Mouse (Mus musculus) adrenal gland, adult 8-10 months (tissue): Measurements from ENCODE around the gene Jmjd8. TPM values are rescaled to one million over a fixed set of nuclear protein-coding genes. Genes with fewer than 3 reads are reported as not detected.
A peak's percentile ranks its signal among the peaks of the same experiment; 100 is the strongest.

ENCODE experiments used
- DNase-seq: peaks from one replicate; pipeline ENCODE4 v3.0.0; 2022
- total RNA-seq, 4 experiments: library from RNA; stranded (reverse); gene quantifications; 2 replicates each; pipeline ENCODE4 v1.2.4; 2022

Jmjd8 gene
- total RNA-seq, 4 experiments from 2014 or later, result 104 to 137 (median 119) TPM

DNA sequence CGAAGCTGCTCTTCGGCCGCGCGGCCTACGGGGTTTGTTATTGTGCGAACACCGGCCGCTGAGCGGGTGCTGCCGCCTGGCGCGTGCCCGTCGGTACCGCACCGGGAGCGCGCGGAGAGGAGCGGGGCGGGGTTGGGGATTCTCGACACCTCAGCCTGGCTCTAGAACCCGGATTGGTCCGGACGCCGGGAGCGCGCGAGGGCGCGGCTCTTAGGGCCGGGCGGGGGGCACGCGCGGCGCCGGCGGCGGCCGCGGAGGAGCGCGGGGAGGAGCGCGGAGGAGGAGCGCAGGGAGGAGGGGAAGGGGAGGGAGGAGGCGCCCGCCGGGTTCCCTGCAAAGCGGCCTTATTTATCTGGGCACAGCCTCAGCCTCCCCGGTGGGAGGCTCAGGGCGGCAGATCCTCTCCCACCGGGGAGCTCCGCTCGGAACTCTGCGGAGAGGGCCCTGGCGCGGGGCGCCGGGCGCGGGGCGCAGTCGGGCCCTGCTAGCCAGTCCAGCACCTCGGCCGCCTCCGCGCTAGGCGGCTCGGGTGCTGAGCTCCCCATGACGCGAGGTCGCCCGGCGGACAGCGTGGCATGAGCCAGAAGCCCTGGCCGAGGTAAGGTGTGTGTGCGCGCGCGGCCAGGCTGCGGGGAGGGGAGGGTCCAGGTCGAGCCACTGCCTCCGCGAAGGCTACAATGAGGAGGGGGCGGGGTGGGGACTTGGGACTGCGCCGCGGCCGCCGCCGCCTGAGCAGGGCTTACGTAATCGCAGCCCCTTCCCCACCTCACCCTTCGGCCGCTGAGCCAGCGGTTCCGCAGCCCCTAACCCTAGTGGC, 19.7 kb upstream of the Jmjd8 start, which contains the start of gene Fbxl16:
Gene Fbxl16, plus strand, starts transcription at position 297 of the 817 bp plus-strand sequence.
- DNase-seq, result peak; percentile 83

DNA sequence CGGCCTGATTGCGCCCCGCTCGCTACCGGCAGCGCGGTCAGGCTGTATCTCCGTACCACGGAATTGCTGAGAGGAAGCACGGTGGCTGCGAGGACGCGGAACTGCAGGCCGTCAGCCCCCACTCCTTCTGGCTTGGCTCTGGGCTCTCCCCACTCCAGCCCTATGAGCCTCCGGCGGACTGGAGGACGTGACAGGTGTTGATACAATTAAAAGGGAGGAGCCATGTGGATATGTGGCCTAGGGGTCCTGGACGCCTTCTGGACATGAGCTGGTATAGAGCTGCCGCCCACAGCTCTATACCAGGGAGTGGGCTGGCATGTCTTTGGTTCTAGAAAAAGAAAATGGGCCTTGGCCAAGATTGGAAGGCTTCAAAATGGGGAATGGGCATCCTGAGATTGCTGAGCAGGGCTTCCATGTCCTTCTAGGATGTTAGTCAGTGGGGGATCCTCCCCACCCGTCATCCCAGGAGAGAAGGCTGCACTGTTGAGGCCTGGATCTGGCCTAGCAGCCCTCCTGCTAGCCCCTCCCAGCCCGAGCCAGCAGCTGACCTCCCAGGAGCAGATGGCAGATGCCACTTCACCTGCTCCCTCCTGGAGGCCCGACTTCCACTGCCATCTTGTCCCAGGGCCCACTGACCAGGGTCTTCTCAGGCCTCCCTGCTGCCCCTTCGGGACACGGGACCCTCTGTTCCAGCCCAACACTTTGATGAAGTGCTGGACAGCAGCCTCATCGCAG, 18.9 kb upstream of the Jmjd8 start:
- no peak for DNase-seq

GRCm38 (mm10) chr17:25810890-25811289, 17.8 kb upstream of the Jmjd8 start:
- DNase-seq, result no peak

DNA sequence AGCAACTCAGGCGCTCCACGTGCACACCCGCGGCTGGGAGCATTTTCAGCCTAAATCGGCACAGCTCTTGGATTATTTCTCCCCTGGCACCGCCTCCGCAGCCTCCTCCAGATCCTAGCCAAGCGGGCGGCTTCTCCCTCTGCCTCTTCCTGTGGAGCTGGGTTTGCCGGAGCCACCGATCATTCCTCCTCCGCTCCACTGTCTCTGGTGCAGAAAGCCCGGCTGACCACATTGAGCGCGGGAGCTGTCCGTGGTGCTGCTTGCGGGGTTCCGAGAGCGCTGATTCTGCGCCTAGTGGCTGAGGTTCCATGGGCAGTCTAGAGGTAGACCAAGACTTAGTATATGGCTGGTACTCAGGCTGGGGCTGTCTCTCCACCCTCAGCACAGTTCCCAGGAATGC, 15.2 kb upstream of the Jmjd8 start:
- peak; percentile 70 for DNase-seq

GRCm38 (mm10) chr17:25817662-25818061, 11.0 kb upstream of the Jmjd8 start:
- no peak for DNase-seq

DNA sequence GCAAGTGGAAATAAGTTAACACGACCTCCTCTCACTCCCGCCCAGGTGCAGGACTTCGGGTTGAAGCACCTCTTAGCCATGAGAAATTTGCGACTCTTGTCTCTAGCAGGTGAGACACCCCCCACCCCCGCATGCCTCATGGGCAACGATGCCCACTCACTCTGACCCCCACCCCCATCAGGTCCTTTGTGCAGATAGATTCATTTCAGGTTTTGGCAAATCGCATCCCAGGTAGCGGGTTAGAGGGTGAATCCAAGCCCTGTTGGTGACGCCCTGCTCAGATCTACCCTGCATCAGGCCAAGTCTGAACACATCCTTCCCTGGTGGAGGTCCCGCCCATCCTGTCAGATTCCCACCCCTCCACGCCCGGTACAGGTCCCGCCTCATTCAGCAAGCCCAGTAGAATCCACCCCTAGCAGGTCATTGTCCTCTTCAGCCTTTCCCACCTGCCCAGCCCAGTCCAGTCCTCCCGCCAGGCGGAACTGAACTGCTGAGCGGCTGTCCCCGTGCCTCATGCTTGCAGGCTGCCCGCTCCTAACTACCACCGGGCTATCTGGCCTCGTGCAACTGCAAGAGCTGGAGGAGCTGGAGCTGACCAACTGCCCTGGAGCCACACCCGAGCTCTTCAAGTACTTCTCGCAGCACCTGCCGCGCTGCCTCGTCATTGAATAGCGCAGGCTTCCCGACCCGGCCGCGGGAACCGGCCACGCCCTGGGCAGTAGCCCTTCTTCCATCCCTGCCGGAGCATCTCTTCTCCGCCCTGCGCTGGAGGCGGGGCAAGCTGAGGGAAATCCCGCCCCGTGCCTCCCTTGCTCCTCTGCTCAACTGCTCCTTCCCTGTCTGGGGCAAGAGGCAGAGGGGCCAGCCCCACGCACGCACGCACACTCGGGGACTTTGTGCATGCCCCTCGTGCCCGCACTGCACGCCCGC, 9.6 kb upstream of the Jmjd8 start:
- DNase-seq, result no peak

- DNase-seq, result peak; percentile 65
Measured at GRCm38 (mm10) chr17:25823452-25823851, 5.2 kb upstream of the Jmjd8 start, which contains the start of gene Wdr24. TSS of gene Wdr24 (plus strand) at chr17:25823627.

DNA sequence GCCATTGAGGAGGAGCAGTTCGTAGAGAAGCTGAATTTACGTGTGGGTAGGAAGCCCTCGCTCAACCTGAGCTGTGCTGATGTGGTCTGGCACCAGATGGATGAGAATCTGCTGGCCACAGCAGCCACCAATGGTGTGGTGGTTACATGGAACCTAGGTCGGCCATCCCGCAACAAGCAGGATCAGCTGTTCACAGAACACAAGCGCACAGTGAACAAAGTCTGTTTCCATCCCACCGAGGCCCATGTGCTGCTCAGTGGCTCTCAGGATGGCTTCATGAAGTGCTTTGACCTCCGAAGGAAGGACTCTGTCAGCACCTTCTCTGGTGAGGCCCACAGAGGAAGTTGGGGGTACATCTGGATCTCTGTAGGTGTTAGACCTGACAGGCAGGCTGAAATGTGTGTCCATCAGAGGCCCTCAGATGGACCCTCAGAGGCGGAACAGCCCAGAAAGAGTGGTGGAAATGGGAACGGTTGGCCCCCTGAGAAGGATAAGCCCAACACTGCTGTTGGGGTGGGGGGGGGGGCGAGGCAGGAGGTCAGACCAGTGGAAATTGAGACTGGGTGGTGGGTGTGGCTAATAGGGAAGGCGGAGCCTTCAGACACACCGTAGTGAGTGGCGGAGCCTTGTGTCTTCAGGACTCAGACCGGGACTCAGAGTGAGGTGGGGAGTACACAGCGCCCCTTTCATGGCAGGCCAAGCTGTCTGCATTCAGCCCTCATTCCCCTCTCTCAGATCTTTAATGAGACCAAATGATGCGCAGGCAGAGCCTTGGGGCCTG, 4.1 kb upstream of the Jmjd8 start:
- no peak for DNase-seq

DNA sequence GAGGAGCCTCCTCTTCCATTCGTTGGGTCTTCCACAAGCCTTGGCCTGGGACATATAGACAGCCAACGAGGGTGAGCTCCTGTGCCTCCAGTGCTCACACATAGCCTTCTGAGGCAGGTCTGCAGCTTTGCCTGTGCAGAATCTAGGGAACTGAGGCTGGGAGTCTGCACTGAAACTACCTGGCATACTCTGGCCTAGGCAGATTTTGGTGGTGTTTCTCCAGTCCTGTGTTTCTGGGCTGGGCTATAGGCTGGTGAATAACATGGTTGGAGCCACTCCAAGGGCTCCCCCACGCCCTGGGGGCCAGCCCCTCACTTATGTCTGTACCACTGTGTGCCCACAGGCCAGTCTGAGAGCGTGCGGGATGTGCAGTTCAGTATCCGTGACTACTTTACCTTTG, 3.4 kb upstream of the Jmjd8 start:
- DNase-seq, result no peak

DNA sequence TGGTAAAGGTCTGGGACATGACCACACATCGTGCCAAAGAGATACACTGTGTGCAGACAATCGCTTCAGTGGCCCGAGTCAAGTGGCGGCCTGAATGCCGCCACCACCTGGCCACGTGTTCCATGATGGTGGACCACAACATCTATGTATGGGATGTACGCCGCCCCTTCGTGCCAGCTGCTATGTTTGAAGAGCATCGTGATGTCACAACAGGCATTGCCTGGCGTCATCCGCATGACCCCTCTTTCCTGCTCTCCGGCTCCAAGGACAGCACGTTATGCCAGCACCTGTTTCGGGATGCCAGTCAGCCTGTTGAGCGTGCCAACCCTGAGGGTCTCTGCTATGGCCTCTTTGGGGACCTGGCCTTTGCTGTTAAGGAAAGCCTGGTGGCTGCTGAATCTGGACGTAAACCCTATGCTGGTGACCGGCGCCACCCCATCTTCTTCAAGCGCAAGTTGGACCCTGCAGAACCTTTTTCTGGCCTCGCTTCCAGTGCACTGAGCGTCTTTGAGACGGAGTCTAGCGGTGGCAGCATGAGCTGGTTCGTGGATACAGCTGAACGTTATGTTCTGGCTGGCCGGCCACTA, 2.6 kb upstream of the Jmjd8 start:
- no peak for DNase-seq

DNA sequence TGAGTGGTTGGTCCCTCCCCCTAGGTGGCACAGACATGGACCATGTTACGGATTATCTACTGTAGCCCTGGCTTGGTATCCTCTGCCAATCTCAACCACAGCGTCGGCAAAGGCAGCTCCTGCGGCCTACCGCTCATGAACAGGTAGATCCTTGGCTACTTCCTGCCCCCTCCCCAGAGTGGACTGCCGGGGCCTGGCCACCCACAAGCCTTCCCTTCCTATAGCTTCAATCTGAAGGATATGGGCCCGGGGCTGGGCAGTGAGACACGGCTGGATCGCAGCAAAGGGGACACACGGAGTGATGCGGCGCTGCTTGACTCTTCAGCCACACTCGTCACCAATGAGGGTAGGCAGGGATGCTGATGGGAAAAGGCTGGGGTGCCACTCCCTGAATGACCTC, 1.7 kb upstream of the Jmjd8 start:
- no peak for DNase-seq

GRCm38 (mm10) chr17:25827546-25828222, 983 bp upstream of the Jmjd8 start:
- no peak for DNase-seq

DNA sequence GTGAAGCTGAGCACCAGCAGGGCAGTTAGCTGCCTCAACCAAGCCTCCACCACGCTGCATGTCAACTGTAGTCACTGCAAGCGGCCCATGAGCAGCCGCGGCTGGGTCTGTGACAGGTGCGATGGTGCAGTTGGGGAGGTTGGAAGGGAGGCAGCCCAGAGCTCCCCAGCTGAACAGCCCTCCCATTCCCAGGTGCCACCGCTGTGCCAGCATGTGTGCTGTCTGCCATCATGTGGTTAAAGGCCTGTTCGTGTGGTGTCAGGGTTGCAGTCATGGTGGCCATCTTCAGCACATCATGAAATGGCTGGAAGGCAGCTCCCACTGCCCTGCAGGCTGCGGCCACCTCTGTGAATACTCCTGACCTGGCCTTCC, 458 bp upstream of the Jmjd8 start:
- DNase-seq, result no peak

- no peak for DNase-seq
Measured at GRCm38 (mm10) chr17:25829558-25830017, 921 bp downstream of the Jmjd8 start.

DNA sequence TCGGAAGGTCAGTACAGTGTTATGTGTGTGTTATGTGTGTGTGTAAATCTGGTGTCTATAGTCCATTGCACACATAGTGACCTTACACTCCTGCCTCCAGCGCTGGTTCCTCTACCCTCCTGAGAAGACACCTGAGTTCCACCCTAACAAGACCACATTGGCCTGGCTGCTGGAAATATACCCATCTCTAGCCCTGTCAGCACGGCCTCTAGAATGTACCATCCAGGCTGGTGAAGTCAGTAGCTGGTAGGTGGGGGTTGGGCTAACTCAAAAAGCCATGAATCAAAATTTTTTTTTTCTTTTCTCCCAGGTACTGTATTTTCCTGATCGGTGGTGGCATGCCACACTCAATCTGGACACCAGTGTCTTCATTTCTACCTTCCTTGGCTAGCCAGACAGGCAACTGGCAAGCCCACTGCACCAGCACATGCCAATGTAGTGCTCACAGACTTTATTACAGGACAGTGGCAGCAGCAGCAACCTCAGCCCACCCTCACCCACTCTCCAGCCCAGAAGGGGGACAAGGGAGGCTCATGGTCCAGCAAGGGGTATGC, 1.6 kb downstream of the Jmjd8 start:
- no peak for DNase-seq

DNA sequence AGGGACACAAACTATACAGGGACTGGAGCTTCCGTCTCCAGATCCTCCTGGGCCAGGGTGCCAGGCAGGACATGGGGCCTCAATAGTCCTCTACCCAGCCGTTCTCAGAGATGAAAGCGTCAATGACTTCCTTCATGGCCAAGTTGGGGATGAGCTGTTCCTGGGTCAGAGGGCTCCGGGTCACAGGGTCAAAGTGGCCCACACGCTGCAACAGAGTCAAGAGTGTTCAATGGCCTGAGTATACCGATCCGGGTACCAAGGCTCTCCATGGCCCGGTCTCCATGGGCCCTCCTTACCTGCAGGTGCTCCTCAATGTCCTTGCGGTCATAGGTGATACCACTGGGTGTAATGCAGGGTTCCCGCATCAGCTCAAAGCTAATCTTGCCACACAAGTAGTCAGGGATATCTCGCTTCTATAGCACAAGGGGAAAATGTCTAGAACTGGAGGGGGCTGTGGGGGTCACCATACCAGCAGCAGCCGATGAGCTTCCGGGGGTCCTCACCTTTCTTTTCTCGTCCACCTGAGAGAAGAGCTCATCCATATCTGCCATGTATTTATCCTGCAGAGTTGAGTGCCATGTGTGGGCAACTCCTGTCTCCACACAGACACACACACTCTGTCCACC, 2.3 kb downstream of the Jmjd8 start:
- no peak for DNase-seq

DNA sequence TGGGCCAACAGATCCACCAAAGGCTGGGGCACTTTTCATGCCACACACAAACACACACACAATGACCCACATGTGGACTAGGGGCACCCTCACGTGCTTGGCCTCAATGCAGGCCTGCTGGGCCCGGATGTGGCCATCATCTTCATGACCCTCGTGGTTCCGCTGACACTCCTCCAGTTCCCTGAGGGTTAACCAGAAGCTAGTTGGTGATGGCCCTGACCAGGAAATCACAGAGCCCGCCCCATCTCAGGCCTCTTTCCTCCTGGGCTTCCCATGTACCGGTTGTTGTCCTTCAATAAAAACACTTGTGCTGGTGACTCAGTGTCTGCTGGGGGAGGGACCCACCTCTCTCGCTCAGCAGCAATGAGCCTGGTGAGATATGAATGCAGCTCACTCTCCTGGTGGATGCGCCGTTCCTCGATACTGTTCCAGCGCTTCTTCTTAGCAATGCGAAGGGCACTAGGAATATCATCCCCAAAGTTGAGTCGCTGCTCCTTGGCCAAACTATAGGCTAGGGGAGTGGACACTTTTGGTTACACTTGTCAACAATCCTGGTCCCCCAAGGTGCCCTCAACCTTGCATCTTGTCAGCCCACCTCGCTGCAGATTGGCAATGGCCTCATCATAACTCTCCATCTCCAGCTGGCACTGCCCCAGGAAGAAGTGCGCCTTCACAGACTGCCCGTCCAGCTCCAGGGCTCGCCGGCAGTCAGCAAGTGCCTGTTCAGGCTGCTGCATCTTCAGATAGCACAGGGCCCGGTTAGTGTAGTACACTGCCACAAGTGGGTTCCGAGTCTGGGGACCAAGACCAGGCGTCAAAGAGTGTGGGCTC, 3.0 kb downstream of the Jmjd8 start:
- peak; percentile 81 for DNase-seq

DNA sequence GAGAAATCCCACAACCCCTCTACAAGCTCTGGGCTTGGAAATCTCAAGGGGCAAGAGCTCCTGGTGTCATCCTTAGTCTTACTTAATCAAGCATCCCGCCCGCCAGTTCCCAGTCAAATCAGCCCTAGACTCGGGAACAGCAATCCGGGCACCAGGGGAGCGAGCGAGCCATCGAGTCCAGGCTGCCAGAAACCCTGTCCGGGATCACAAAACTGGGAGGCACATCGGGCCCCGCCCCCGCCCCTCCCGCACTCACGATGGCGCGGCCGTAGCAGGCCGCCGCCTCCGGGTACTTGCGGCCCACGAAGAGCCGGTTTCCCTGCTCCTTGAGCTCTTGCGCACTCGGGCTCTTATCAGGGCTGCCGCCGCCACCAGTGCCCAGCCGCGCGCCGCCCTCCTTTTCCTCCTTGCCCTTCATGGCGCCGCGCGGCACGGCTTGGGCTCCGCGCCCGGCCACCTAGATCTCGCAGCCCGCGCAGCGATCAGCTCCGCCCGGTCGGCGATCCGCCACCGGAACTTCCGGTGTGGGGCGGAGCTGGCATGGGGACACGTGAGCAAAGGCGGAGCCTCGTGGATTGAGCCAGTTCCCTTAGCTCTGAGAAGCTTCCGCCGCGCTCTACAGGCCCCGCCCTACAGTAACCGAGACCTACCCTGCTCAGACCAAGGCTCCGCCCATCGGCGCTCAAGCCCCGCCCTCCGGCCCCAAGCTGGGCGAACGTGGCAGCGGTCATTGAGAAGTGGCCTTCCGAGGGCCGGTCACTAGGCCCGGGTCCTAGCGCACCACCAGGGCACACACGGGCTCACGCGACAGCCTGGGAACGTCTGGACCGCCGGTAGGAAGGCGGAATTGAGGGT, 4.0 kb downstream of the Jmjd8 start:
- DNase-seq, result peak; percentile 99
